Comparison of ENCODE assay signal across 17 mouse cellular contexts in the genomic region with DNA sequence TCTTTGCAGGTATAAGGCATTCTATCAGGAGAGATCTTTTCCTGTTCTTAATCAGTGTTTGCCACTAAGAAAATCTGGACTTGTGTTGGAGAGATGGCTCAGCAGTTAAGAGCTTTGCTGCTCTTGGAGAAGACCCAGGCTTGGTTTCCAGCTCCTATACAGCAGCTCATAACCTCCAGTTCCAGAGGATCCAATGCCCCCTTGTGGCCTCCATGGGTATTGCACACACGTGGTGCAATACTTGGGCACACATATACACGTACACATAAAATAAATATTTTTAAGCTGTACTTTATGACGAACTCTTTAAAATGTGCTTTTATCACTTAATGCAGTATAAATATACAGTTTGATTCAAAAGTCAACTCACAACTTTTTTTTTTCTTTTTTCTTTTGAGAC. TPM values are rescaled to one million over a fixed set of nuclear protein-coding genes. Genes with fewer than 3 reads are reported as not detected.
A peak's percentile ranks its signal among the peaks of the same experiment; 100 is the strongest.
DNase-seq lines count a peak whose midpoint lies in the region; ATAC-seq and TF ChIP-seq lines count a peak whose summit lies in the region.
"Had no signal": no experiment of that assay in that cellular context is flagged by ENCODE, and none has a peak within 500 bp of the region (broad histone marks: within the 10 kb centered on the region; RNA-seq: fewer than 3 reads in every experiment).

No protein-coding gene starts in this region.

- H3K4me1 ChIP-seq in forebrain, embryonic 11.5 days (replicated peaks; ENCODE audit: control insufficient read depth, insufficient read depth, low read length), result no peaks in the 10 kb centered on the region
- H3K4me1 ChIP-seq: forebrain, embryonic 13.5 days; liver, embryonic 15.5 days; midbrain, embryonic 10.5 days; neural tube, embryonic 13.5 days; stomach, embryonic 15.5 days had no signal

- H3K9me3 ChIP-seq in forebrain, embryonic 11.5 days (ENCODE audit: control insufficient read depth, low read length), result no peaks in the 10 kb centered on the region; the same call in 1 of the 2 replicates
- H3K9me3 ChIP-seq: forebrain, embryonic 13.5 days; liver, embryonic 15.5 days; neural tube, embryonic 13.5 days; stomach, embryonic 15.5 days had no signal

- peak; percentile 60 for TF ChIP-seq CTCF in layer of hippocampus, adult 2 months (conservative IDR thresholded peaks at IDR 0.05)

- no peaks in the 10 kb centered on the region for H3K36me3 ChIP-seq in forebrain, embryonic 11.5 days (ENCODE audit: control insufficient read depth, insufficient read depth, low read length)
- H3K36me3 ChIP-seq: midbrain, embryonic 10.5 days; neural tube, embryonic 13.5 days; stomach, embryonic 15.5 days had no signal

- no peak for DNase-seq in layer of hippocampus, adult 2 months (ENCODE audit: low spot score in 2 of 2)
- no peak for DNase-seq in layer of hippocampus, postnatal 14 days (ENCODE audit: low spot score in 2 of 2)
- peak; percentile 23 to 31 for DNase-seq in B cell, adult 2 months
- DNase-seq in ES-CJ7 (ENCODE audit: low read depth, low spot score), result peak; percentile 76
- DNase-seq in induced T-regulatory cell, adult 2 months (ENCODE audit: low read depth), result peak; percentile 50
- DNase-seq in embryo, embryonic 10 days (ENCODE audit: low spot score), result no peak
- no peak for DNase-seq in frontal cortex, postnatal 36 days (ENCODE audit: low spot score in 2 of 2)
- DNase-seq in forebrain, embryonic 11.5 days (ENCODE audit: low spot score), result no peak
- DNase-seq: adrenal gland, postnatal 36 days; cerebellum, adult 9-10 months; kidney, adult 9 months; right cerebral cortex, postnatal 14 days had no signal

- no peak overlapping the region for H3K4me2 ChIP-seq in forebrain, embryonic 11.5 days (ENCODE audit: low read depth, low read length, severe bottlenecking)
- H3K4me2 ChIP-seq: forebrain, embryonic 13.5 days; liver, embryonic 15.5 days; neural tube, embryonic 13.5 days; stomach, embryonic 15.5 days had no signal

- H3K4me3 ChIP-seq in layer of hippocampus, adult 2 months, result no peak overlapping the region
- H3K4me3 ChIP-seq in forebrain, embryonic 11.5 days (ENCODE audit: low read depth, low read length), result no peak overlapping the region
- H3K4me3 ChIP-seq: forebrain, embryonic 13.5 days; liver, embryonic 15.5 days; midbrain, embryonic 10.5 days; neural tube, embryonic 13.5 days; stomach, embryonic 15.5 days had no signal

- H3K27ac ChIP-seq in layer of hippocampus, adult 2 months, result no peak overlapping the region
- H3K27ac ChIP-seq in forebrain, embryonic 11.5 days (ENCODE audit: low read depth, low read length), result no peak overlapping the region
- H3K27ac ChIP-seq: forebrain, embryonic 13.5 days; liver, embryonic 15.5 days; midbrain, embryonic 10.5 days; neural tube, embryonic 13.5 days; stomach, embryonic 15.5 days had no signal

- WGBS in forebrain, embryonic 11.5 days, result 93% methylated on average over 3 of the region's 3 CpGs

- no peaks in the 10 kb centered on the region for H3K27me3 ChIP-seq in forebrain, embryonic 11.5 days (ENCODE audit: control insufficient read depth, insufficient read depth, low read length)
- H3K27me3 ChIP-seq: forebrain, embryonic 13.5 days; liver, embryonic 15.5 days; neural tube, embryonic 13.5 days; stomach, embryonic 15.5 days had no signal

- no peak overlapping the region for H3K9ac ChIP-seq in forebrain, embryonic 11.5 days (ENCODE audit: low read length)
- H3K9ac ChIP-seq: forebrain, embryonic 13.5 days; liver, embryonic 15.5 days; neural tube, embryonic 13.5 days; stomach, embryonic 15.5 days had no signal

- ATAC-seq in forebrain, embryonic 11.5 days (replicated peaks; ENCODE audit: low FRiP score), result no peak
- ATAC-seq: forebrain, embryonic 13.5 days had no signal

RNA-seq across cellular contexts. Expression of gene Glo1, which starts 22.1 kb away (rescaled TPM):
- 100 to 1,000 TPM; 194 to 199 TPM for total RNA-seq in layer of hippocampus, adult 2 months (2021)
- 100 to 1,000 TPM; 170 to 172 TPM for total RNA-seq in layer of hippocampus, postnatal 14 days (2021)
- 264 and 288 TPM in 2 replicates for polyA plus RNA-seq in forebrain, embryonic 11.5 days (2014; fragmentation: Nextera tagmentation; extraction: Ambion mirVana)

RNA-seq across cellular contexts. Expression of gene Dnah8, which starts 24.6 kb away (rescaled TPM):
- total RNA-seq in layer of hippocampus, adult 2 months (2021), result 1 to 10 TPM; 2.4 to 3.5 TPM
- 1 to 10 TPM; 3.6 to 4.6 TPM for total RNA-seq in layer of hippocampus, postnatal 14 days (2021)
- polyA plus RNA-seq in forebrain, embryonic 11.5 days (2014; fragmentation: Nextera tagmentation; extraction: Ambion mirVana), result 0.76 and 2.5 TPM in 2 replicates

Comparison
In these comparisons a context has a peak if more than half of its experiments do, and no peak if none do; other contexts are left out.
1. DNase-seq: peak in B cell, adult 2 months (2 of 2), ES-CJ7 (single experiment) and induced T-regulatory cell, adult 2 months (single experiment); none in layer of hippocampus, adult 2 months (0 of 2), layer of hippocampus, postnatal 14 days (0 of 2), embryo, embryonic 10 days (single experiment), frontal cortex, postnatal 36 days (0 of 2) and forebrain, embryonic 11.5 days (single experiment).